Mouse (Mus musculus): ENCODE results near the gene Sapcd2.

Gene Sapcd2

GRCm38 (mm10) chr2:25371764-25372643 is at the start of gene Sapcd2:
Gene Sapcd2 (plus strand): TSS chr2:25372321.
- peak; percentile 76 for DNase-seq (ENCODE audit: extremely low spot score, low read depth, low spot score)

- no peak for DNase-seq (ENCODE audit: extremely low spot score, low read depth, low spot score)
Measured at GRCm38 (mm10) chr2:25326036-25326435, 46.1 kb upstream of the Sapcd2 start.

- DNase-seq (ENCODE audit: extremely low spot score, low read depth, low spot score) = no peak
Measured at GRCm38 (mm10) chr2:25328440-25328839, 43.7 kb upstream of the Sapcd2 start.

GRCm38 (mm10) chr2:25331470-25331869 is 40.7 kb upstream of the Sapcd2 start:
- DNase-seq (ENCODE audit: extremely low spot score, low read depth, low spot score) = no peak

GRCm38 (mm10) chr2:25332286-25333160 is 39.6 kb upstream of the Sapcd2 start, which contains the start of gene Man1b1:
Gene Man1b1 (plus strand): TSS chr2:25332338.
- DNase-seq (ENCODE audit: extremely low spot score, low read depth, low spot score) = peak; percentile 95

- DNase-seq (ENCODE audit: extremely low spot score, low read depth, low spot score) = no peak
Measured at GRCm38 (mm10) chr2:25333569-25333968, 38.6 kb upstream of the Sapcd2 start.

GRCm38 (mm10) chr2:25338303-25338702 is 33.8 kb upstream of the Sapcd2 start:
- DNase-seq (ENCODE audit: extremely low spot score, low read depth, low spot score) = no peak

GRCm38 (mm10) chr2:25348162-25348561 is 24.0 kb upstream of the Sapcd2 start:
- DNase-seq (ENCODE audit: extremely low spot score, low read depth, low spot score) = no peak

GRCm38 (mm10) chr2:25349499-25349898 is 22.6 kb upstream of the Sapcd2 start:
- DNase-seq (ENCODE audit: extremely low spot score, low read depth, low spot score) = no peak

- no peak for DNase-seq (ENCODE audit: extremely low spot score, low read depth, low spot score)
Measured at GRCm38 (mm10) chr2:25350701-25351100, 21.4 kb upstream of the Sapcd2 start.

- no peak for DNase-seq (ENCODE audit: extremely low spot score, low read depth, low spot score)
Measured at GRCm38 (mm10) chr2:25354211-25354610, 17.9 kb upstream of the Sapcd2 start.

GRCm38 (mm10) chr2:25355419-25356066 is 16.6 kb upstream of the Sapcd2 start:
- no peak for DNase-seq (ENCODE audit: extremely low spot score, low read depth, low spot score)

GRCm38 (mm10) chr2:25356208-25357079 is 15.7 kb upstream of the Sapcd2 start, which contains the start of gene Dpp7:
Gene Dpp7 (minus strand): TSS chr2:25356359.
- no peak for DNase-seq (ENCODE audit: extremely low spot score, low read depth, low spot score)

GRCm38 (mm10) chr2:25359848-25360247 is 12.3 kb upstream of the Sapcd2 start:
- DNase-seq (ENCODE audit: extremely low spot score, low read depth, low spot score) = no peak

GRCm38 (mm10) chr2:25363478-25364178 is 8.5 kb upstream of the Sapcd2 start:
- no peak for DNase-seq (ENCODE audit: extremely low spot score, low read depth, low spot score)

- DNase-seq (ENCODE audit: extremely low spot score, low read depth, low spot score) = no peak
Measured at GRCm38 (mm10) chr2:25364313-25364712, 7.8 kb upstream of the Sapcd2 start.

GRCm38 (mm10) chr2:25364761-25365090 is 7.4 kb upstream of the Sapcd2 start:
- no peak for DNase-seq (ENCODE audit: extremely low spot score, low read depth, low spot score)

- no peak for DNase-seq (ENCODE audit: extremely low spot score, low read depth, low spot score)
Measured at GRCm38 (mm10) chr2:25365091-25365761, 6.9 kb upstream of the Sapcd2 start, which contains the start of gene Uap1l1. Gene Uap1l1 (minus strand): TSS chr2:25365682.

- no peak for DNase-seq (ENCODE audit: extremely low spot score, low read depth, low spot score)
Measured at GRCm38 (mm10) chr2:25369996-25370395, 2.1 kb upstream of the Sapcd2 start.
